Mouse (Mus musculus) liver, embryonic 14.5 days (tissue): ENCODE measurements around the gene Ccdc17.

ENCODE experiments used
- CTCF ChIP-seq: IDR thresholded peaks from 2 replicates; pipeline ENCODE4 v1.5.1; 2016; ENCODE audit warnings: antibody characterized with exemption, low read depth, control low read depth
- EP300 ChIP-seq: IDR thresholded peaks from 2 replicates; pipeline ENCODE4 v1.6.1; 2016; ENCODE audit warnings: antibody characterized with exemption, low read depth

DNA sequence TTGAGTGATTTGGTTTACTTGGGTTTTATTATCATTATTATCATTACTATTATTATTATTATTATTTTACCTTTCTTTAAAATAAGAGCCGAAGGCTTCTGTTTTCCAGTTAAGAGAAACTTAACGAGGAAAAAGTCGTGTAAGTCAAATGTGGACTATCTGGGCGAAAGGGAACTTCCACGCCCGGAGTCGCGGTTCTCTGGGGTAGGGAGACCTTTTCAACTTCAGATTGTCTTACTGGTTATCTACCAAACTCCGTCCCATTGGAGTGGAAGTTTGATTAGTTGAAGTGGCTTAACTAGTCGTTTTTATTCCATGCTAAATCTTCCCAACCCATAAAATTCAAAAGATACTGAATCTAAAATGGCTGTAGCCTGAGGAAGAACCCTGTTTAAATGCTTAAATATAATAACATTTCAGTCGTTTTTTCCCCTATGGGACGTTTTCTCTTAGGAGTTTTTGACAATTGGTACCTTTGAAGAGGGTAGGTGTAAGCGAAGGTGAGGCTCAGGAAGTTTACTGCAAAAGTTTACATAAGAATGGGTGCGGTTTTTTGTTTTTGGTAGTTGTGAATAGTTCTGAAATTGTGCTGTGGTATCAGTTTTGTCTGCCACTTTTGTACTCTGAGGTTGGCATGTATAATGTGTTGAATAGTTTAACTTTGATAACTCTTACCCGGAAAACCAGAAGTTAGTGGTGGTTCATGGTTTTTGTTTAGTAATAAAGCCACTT is 38.1 kb upstream of the Ccdc17 start:
- TF ChIP-seq EP300 (no peak), CTCF (no peak)
